Mouse (Mus musculus) v-Abl transformed pro-B cells (cell line): ENCODE data around the gene Rbm8a.

Experiments used
- in situ Hi-C, 2 experiments: fragments of 400-800 bp; cut with MboI; formaldehyde crosslinking; loops; one replicate each; pipeline ENCODE4 v1.15.1; 2025; ENCODE audit not compliant: unreplicated experiment in 2 of 2

Rbm8a gene

DNA sequence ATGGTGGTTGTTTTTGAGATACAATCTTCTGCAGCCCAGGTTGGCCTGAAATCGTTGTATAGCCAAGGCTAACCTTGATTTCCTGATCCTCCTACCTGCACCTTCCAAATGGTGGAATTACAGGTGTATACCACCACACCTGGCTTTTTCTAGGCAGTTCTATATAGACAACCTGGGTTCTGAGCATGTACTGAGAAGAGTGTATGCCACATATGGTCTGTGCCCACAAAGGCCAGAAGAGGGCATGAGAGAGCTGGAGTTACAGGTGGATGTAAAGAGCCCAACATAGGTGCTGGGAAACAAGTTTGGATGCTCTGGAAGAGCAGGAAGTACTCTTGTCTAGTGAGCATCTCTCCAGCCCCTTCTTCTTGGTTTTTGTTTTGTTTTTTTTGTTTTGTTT lies 37.6 kb downstream of the Rbm8a start:
- in situ Hi-C loops: loop anchor here in 1 of 2 experiments (5.0 kb wide), 1 partner anchor 35 kb away; no protein-coding TSS in a partner anchor

DNA sequence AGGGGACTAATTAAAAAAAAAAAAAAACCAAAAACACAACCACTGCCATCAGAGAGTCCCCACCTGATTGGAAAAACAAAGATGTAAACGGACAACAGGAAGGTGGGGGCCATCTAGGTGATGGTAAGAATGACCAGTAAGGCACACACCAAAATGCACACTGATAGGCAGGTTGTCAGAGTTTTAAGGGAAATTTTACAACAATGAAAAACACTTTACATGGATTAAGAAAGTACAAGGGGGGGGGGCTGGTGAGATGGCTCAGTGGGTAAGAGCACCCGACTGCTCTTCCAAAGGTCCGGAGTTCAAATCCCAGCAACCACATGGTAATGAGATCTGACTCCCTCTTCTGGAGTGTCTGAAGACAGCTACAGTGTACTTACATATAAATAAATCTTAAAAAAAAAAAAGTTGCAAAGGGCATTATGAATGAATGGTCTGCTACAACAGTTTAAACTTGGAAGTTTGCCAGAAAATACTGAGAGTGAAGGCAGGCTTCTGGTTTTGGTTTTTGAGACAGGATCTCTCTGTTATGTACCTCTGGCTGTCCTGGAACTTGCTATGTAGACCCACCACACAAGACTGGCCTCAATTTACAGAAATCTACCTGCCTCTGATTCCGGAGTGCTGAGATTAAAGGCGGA lies 38.8 kb downstream of the Rbm8a start:
- in situ Hi-C loops: loop anchor here in 1 of 2 experiments (5.0 kb wide), 1 partner anchor 34 kb away; no protein-coding TSS in a partner anchor

GRCm38 (mm10) chr3:96669727-96670468 lies 40.2 kb downstream of the Rbm8a start, which contains the start of gene Ankrd35:
Ankrd35 (plus strand) TSS chr3:96670131.
- in situ Hi-C loops: loop anchor here in 1 of 2 experiments (5.0 kb wide), 1 partner anchor 32 kb away; no protein-coding TSS in a partner anchor

DNA sequence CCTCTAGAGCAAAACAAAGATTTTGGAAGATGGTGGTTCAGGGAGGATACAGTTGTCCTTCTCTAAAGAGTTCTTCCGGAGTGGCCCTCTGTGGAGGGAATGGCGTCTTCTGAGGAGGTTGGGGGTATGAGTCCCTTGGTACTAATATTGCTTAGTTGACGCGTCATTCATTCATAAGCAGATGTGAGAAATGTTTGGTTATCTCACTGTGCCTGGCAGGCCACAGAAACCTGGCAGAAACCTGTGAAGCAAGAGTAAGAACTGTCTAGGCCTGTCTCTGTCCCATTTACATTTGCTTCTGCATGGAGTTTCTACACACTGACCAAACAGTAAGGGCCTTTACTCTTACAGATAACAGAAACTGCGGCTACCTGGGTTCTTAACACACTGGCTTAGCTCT lies 41.8 kb downstream of the Rbm8a start:
- in situ Hi-C loops: no loop called here

- in situ Hi-C loops: no loop called here
Measured at GRCm38 (mm10) chr3:96673514-96673913, 43.8 kb downstream of the Rbm8a start.

GRCm38 (mm10) chr3:96674442-96674841 lies 44.7 kb downstream of the Rbm8a start:
- in situ Hi-C loops: no loop called here

DNA sequence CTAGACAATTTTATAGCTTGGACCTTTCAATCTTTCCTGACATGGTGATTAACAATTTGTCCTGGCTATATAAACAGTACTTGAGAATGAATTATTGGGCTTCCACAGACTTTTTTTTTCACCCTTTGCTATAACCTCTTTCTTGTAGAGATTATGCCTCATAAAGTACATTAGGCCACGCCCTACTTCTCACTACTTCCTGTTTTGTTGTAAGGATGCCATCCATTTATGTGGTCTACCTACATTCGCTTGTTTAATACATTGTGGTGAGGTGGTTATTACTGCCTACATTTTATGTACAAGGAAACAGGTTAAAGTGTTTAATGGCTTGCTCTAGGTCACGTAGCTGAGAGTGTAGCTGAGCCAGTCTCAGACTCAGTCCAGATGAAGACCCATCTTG lies 45.4 kb downstream of the Rbm8a start:
- in situ Hi-C loops: no loop called here

- in situ Hi-C loops: no loop called here
Measured at GRCm38 (mm10) chr3:96675690-96676089, 46.0 kb downstream of the Rbm8a start.

- in situ Hi-C loops: no loop called here
Measured at GRCm38 (mm10) chr3:96678456-96678855, 48.7 kb downstream of the Rbm8a start.

DNA sequence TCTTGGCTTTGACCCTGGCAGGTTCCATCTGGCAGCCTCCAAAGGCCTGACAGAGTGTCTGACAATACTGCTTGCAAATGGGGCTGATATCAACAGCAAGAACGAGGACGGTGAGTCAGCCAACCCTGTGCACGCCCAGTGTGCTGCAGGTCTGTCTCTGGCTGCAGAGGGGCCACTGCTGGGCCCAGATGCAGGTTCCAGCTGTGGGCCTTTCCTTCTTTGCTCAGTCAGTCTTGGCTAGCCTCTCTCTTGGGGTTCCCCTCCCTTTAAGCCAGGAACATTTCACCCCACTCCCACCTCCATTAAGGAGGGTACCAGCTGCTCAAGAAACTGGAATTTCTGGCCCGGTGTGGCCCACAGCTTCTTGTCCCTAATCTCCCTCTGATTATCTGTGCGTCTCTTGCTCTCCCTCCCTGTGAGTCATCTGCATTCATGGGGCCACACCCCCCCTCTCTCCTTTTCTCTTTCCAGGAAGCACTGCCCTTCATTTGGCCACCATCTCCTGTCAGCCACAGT lies 49.5 kb downstream of the Rbm8a start:
- in situ Hi-C loops: no loop called here

GRCm38 (mm10) chr3:96680269-96680956 lies 50.7 kb downstream of the Rbm8a start:
- in situ Hi-C loops: no loop called here
